Mouse (Mus musculus) MEL (cell line): ENCODE measurements around the gene Rpl6.

ENCODE experiments used
- BHLHE40 ChIP-seq: IDR thresholded peaks from 2 replicates; pipeline ENCODE4 v1.6.1; 2012; ENCODE audit warnings: low read depth, mild to moderate bottlenecking, inconsistent platforms, low read length, improper control_type of control experiment, borderline replicate concordance
- CTCF ChIP-seq, 3 experiments: IDR thresholded peaks in 2 of 3; conservative IDR thresholded peaks in 1 of 3; 2 replicates each; pipeline ENCODE4 v1.5.1; 2011 to 2012; ENCODE audit warnings: low read length in 3 of 3, low read depth in 2 of 3, mild to moderate bottlenecking in 2 of 3, improper control_type of control experiment in 1 of 3, inconsistent platforms in 1 of 3, mixed read lengths in 1 of 3, moderate library complexity in 1 of 3; ENCODE audit not compliant: control insufficient read depth in 1 of 3, insufficient read depth in 1 of 3, poor library complexity in 1 of 3, severe bottlenecking in 1 of 3
- EP300 ChIP-seq, 2 experiments: IDR thresholded peaks; 2 replicates each; pipeline ENCODE4 v1.6.1; 2011; ENCODE audit warnings: improper control_type of control experiment in 2 of 2, low read length in 2 of 2, low read depth in 1 of 2, mild to moderate bottlenecking in 1 of 2
- MXI1 ChIP-seq: IDR thresholded peaks from 2 replicates; pipeline ENCODE4 v1.6.1; 2011; ENCODE audit warnings: mild to moderate bottlenecking, low read depth, low read length, improper control_type of control experiment
- NRF1 ChIP-seq: IDR thresholded peaks from 2 replicates; pipeline ENCODE4 v1.6.1; 2014; ENCODE audit warnings: low read depth, mild to moderate bottlenecking, inconsistent platforms, low read length, improper control_type of control experiment, moderate library complexity; ENCODE audit not compliant: poor library complexity, insufficient read depth, severe bottlenecking
- POLR2A ChIP-seq, 2 experiments: IDR thresholded peaks; 2 replicates each; pipeline ENCODE4 v1.6.1; 2011 to 2012; ENCODE audit warnings: low read length in 2 of 2, mild to moderate bottlenecking in 2 of 2, control low read depth in 1 of 2, improper control_type of control experiment in 1 of 2, low read depth in 1 of 2, moderate library complexity in 1 of 2; ENCODE audit not compliant: control insufficient read depth in 1 of 2, insufficient read depth in 1 of 2, poor library complexity in 1 of 2
- SMC3 ChIP-seq: IDR thresholded peaks from 2 replicates; pipeline ENCODE4 v1.6.1; 2011; ENCODE audit warnings: low read depth, low read length, improper control_type of control experiment
- UBTF ChIP-seq: IDR thresholded peaks from 2 replicates; pipeline ENCODE4 v1.6.1; 2012; ENCODE audit warnings: low read depth, mild to moderate bottlenecking, inconsistent platforms, low read length, improper control_type of control experiment, moderate library complexity, borderline replicate concordance; ENCODE audit not compliant: insufficient read depth
- ZMIZ1 ChIP-seq: IDR thresholded peaks from 2 replicates; pipeline ENCODE4 v1.6.1; 2012; ENCODE audit warnings: low read depth, mild to moderate bottlenecking, inconsistent platforms, low read length, improper control_type of control experiment, moderate library complexity

DNA sequence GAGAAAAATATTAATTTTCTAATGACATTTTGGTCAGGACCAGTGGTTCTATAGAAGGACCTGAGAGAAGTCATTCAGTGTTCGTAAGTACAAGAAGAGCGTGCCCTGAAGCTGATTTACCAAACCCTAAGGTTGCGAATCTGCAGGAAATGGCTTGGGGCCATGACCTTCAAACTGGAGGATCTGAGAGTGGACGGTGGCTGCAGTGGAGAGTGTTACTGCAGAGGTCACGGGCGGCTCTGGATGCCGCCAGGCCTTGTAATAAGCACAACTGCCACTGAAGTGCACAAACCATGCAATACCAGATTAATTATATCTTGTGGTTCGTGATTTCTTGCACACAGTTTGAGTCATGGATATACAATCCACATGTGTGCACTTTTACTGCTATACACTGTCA, 47.5 kb downstream of the Rpl6 start:
- TF ChIP-seq CTCF (IDR thresholded peaks at IDR 0.05 in 2 of 3, conservative IDR thresholded peaks at IDR 0.05 in 1 of 3; ENCODE audit: control insufficient read depth in 1 of 3, insufficient read depth in 1 of 3, low read depth in 2 of 3, low read length in 3 of 3, poor library complexity in 1 of 3, severe bottlenecking in 1 of 3) (no peak), BHLHE40 (no peak), NRF1 (no peak), EP300 (IDR thresholded peaks at IDR 0.05; ENCODE audit: low read depth in 1 of 2, low read length in 2 of 2) (no peak), UBTF (no peak), ZMIZ1 (no peak), SMC3 (no peak), POLR2A (IDR thresholded peaks at IDR 0.05; ENCODE audit: control insufficient read depth in 1 of 2, insufficient read depth in 1 of 2, low read depth in 1 of 2, low read length in 2 of 2, poor library complexity in 1 of 2) (no peak), MXI1 (no peak)
